Mouse (Mus musculus): Measurements from ENCODE around the gene Crybb1. TPM values are rescaled to one million over a fixed set of nuclear protein-coding genes. Genes with fewer than 3 reads are reported as not detected.

Gene Crybb1
- polyA plus RNA-seq, 1 experiment from 2014 or later = 4.5 TPM

DNA sequence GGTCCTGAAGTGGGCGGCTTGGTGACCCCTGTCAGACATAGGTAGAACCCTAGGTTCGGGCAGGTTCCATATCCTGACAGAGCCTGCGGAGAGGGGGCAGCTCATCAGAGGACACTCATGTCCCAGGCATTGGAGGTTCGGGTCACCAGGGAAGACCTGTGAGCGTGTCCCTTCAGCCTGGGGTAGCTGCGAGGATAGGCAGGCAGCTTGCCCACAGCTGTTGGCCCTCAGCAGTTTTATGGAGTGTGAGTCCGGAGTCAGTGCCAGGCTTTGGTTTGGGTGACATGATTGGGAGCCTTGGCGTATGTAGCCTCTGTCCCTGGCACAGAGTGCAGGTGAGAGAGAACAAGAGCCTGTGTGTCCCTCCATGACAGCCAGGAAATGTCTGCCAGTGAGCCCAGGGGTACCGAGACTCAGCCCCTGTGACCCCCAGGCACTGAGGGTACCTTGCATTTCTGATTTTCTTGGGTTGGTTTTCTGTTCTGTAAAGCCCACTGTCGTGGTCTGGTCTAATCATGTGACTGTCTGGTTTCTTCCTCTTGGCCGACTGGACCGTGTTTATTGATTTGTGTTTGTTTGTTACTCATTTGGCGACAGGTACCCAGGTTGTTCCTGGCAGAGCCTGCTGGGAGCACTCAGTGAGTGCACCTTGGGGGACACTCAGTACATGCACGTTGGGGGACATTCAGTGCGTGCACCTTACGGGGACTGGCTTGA, 34.4 kb downstream of the Crybb1 start:
- Histone ChIP-seq H3K27me3 (no peaks in the 10 kb centered on the region), H3K27ac (no peak overlapping the region; the same call in 1 of the 2 replicates), H3K9me3 (no peaks in the 10 kb centered on the region), H3K4me2 (peak overlapping the region; percentile 41), H3K4me3 (peak overlapping the region; percentile 15; the same call in 1 of the 2 replicates), H3K9ac (no peak overlapping the region), H3K4me1 (peaks cover 34% of the 10 kb centered on the region), H3K36me3 (no peaks in the 10 kb centered on the region)
- WGBS = 72% methylated on average over 16 of the region's 16 CpGs
- ATAC-seq (ENCODE audit: borderline replicate concordance, extremely low read depth, low FRiP score, low TSS enrichment) = no peak

GRCm38 (mm10) chr5:112290536-112290880, 34.9 kb downstream of the Crybb1 start:
- no peak overlapping the region for H3K4me2 ChIP-seq
- no peaks in the 10 kb centered on the region for H3K27me3 ChIP-seq
- H3K9me3 ChIP-seq = no peaks in the 10 kb centered on the region
- no peak overlapping the region for H3K9ac ChIP-seq
- ATAC-seq (ENCODE audit: borderline replicate concordance, extremely low read depth, low FRiP score, low TSS enrichment) = no peak
- 81% methylated on average over 8 of the region's 8 CpGs for WGBS
- H3K36me3 ChIP-seq = no peaks in the 10 kb centered on the region
- H3K4me1 ChIP-seq = peaks cover 36% of the 10 kb centered on the region
- H3K27ac ChIP-seq = no peak overlapping the region; the same call in 1 of the 2 replicates
- no peak overlapping the region for H3K4me3 ChIP-seq

- Histone ChIP-seq H3K36me3 (no peaks in the 10 kb centered on the region), H3K4me2 (no peak overlapping the region), H3K27ac (no peak overlapping the region), H3K9ac (no peak overlapping the region), H3K9me3 (no peaks in the 10 kb centered on the region), H3K4me3 (no peak overlapping the region), H3K27me3 (no peaks in the 10 kb centered on the region), H3K4me1 (peaks cover 40% of the 10 kb centered on the region)
- no peak for ATAC-seq (ENCODE audit: borderline replicate concordance, extremely low read depth, low FRiP score, low TSS enrichment)
- 86% methylated on average over 5 of the region's 5 CpGs for WGBS
Observed at GRCm38 (mm10) chr5:112291866-112292265, 36.3 kb downstream of the Crybb1 start.

DNA sequence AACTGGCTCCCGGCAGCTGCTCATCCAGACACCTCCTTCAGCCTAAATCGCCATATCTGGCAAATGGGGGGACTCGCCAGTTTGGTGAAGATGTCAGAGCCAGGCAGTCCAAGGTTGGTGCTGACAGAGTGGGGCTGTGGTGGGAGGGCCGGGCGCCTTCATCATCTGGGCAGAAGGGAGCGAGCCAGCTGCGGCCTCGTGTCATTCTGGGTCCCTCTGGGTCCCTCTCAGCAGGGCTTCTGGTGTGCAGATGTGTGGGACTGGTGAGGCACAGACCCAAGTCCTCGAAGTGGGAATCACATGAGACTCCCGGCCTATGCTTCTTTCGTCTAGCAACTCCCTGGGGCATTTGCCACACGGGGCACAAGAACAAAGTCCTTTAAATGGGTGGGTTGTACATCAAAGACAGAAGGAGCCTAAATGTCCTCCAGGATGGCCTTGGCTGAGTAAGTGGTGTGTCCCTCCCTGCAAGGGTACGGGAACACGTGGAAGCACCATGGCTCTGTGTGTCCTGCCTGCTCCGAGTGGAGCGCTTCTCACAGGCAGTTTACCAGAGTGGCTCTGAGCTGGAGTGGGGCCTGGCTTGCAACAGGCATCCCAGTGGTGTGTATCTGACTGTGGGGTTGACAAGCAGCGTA, 36.8 kb downstream of the Crybb1 start:
- no peak overlapping the region for H3K27ac ChIP-seq
- H3K9me3 ChIP-seq = no peaks in the 10 kb centered on the region
- H3K4me2 ChIP-seq = no peak overlapping the region
- 79% methylated on average over 17 of the region's 17 CpGs for WGBS
- no peak for ATAC-seq (ENCODE audit: borderline replicate concordance, extremely low read depth, low FRiP score, low TSS enrichment)
- no peaks in the 10 kb centered on the region for H3K27me3 ChIP-seq
- H3K4me3 ChIP-seq = no peak overlapping the region
- no peak overlapping the region for H3K9ac ChIP-seq
- H3K36me3 ChIP-seq = no peaks in the 10 kb centered on the region
- peaks cover 44% of the 10 kb centered on the region for H3K4me1 ChIP-seq

DNA sequence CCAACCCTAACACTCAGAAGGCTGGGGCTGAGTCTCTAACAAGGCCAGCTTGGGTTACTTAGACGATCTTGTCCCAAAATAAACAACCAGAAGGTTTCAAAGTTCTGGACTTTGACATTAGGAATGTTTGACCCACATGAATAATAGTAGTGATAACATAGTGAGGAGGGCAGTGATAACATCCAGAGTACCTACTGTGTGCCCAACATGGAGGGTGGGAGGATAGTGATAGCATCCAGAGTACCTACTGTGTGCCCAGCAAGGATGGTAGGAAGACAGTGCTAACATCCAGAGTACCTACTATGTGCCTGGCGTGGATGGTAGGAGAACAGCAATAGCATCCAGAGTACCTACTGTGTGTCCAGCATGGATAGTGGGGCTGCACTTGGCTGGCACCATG, 38.2 kb downstream of the Crybb1 start:
- Histone ChIP-seq H3K4me1 (peaks cover 39% of the 10 kb centered on the region), H3K36me3 (no peaks in the 10 kb centered on the region), H3K4me3 (no peak overlapping the region), H3K9ac (no peak overlapping the region), H3K27ac (no peak overlapping the region), H3K9me3 (no peaks in the 10 kb centered on the region), H3K27me3 (no peaks in the 10 kb centered on the region), H3K4me2 (no peak overlapping the region)
- 46% methylated on average over 2 of the region's 2 CpGs for WGBS
- ATAC-seq (ENCODE audit: borderline replicate concordance, extremely low read depth, low FRiP score, low TSS enrichment) = no peak

- H3K9me3 ChIP-seq = no peaks in the 10 kb centered on the region
- no peak for ATAC-seq (ENCODE audit: borderline replicate concordance, extremely low read depth, low FRiP score, low TSS enrichment)
- H3K27ac ChIP-seq = no peak overlapping the region
- WGBS = 80% methylated on average over 4 of the region's 4 CpGs
- no peak overlapping the region for H3K4me2 ChIP-seq
- H3K4me1 ChIP-seq = peaks cover 39% of the 10 kb centered on the region
- no peaks in the 10 kb centered on the region for H3K36me3 ChIP-seq
- H3K27me3 ChIP-seq = no peaks in the 10 kb centered on the region
- no peak overlapping the region for H3K4me3 ChIP-seq
- no peak overlapping the region for H3K9ac ChIP-seq
Observed at GRCm38 (mm10) chr5:112294696-112295095, 39.1 kb downstream of the Crybb1 start.

DNA sequence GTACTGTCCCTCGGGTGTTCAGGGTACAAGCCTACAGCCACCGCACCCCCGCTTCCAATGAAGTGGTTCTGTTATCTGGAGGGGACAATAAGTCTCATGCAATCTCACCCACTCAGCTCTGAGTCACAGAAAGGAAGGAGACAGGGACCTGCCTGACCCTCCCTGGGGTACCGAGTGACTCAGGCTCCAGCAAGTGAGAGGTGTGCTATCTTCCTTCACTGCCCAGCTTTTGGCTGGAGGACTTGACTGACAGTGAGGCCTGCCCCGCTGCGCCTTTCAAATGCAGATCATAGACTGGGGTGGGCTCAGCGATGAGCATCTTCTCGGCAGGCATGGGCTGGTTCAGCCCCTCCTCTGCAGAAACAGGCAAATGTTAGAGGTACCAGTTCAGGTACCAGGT, 39.5 kb downstream of the Crybb1 start:
- H3K27me3 ChIP-seq = no peaks in the 10 kb centered on the region
- 52% methylated on average over 8 of the region's 8 CpGs for WGBS
- ATAC-seq (ENCODE audit: borderline replicate concordance, extremely low read depth, low FRiP score, low TSS enrichment) = no peak
- H3K36me3 ChIP-seq = no peaks in the 10 kb centered on the region
- no peak overlapping the region for H3K4me3 ChIP-seq
- no peak overlapping the region for H3K9ac ChIP-seq
- H3K4me1 ChIP-seq = peaks cover 37% of the 10 kb centered on the region
- no peak overlapping the region for H3K4me2 ChIP-seq
- H3K27ac ChIP-seq = no peak overlapping the region
- no peaks in the 10 kb centered on the region for H3K9me3 ChIP-seq

DNA sequence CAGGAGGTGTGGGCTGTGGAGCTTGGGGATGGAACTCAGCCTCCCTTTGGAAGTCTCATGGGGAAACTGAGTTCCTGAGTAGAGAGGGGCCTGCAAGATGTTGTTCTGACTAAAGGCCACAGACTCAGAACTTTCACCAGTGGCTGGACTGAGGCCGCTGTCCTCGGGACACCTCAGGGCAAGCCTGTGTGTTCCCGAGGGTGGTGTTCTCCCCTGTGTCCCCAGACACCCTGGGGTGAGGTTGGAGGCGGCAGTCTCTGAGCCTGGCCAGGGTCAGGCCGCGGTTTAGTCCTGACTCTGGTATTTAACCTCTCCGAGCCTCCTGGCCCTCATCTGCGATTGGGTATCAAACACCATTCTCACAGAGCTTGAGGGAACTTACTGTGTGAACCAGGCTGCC, 39.9 kb downstream of the Crybb1 start:
- peaks cover 33% of the 10 kb centered on the region for H3K4me1 ChIP-seq
- no peak overlapping the region for H3K27ac ChIP-seq
- ATAC-seq (ENCODE audit: borderline replicate concordance, extremely low read depth, low FRiP score, low TSS enrichment) = no peak
- H3K36me3 ChIP-seq = no peaks in the 10 kb centered on the region
- H3K4me2 ChIP-seq = no peak overlapping the region
- 65% methylated on average over 8 of the region's 8 CpGs for WGBS
- no peaks in the 10 kb centered on the region for H3K27me3 ChIP-seq
- H3K9me3 ChIP-seq = no peaks in the 10 kb centered on the region
- no peak overlapping the region for H3K9ac ChIP-seq
- H3K4me3 ChIP-seq = no peak overlapping the region

DNA sequence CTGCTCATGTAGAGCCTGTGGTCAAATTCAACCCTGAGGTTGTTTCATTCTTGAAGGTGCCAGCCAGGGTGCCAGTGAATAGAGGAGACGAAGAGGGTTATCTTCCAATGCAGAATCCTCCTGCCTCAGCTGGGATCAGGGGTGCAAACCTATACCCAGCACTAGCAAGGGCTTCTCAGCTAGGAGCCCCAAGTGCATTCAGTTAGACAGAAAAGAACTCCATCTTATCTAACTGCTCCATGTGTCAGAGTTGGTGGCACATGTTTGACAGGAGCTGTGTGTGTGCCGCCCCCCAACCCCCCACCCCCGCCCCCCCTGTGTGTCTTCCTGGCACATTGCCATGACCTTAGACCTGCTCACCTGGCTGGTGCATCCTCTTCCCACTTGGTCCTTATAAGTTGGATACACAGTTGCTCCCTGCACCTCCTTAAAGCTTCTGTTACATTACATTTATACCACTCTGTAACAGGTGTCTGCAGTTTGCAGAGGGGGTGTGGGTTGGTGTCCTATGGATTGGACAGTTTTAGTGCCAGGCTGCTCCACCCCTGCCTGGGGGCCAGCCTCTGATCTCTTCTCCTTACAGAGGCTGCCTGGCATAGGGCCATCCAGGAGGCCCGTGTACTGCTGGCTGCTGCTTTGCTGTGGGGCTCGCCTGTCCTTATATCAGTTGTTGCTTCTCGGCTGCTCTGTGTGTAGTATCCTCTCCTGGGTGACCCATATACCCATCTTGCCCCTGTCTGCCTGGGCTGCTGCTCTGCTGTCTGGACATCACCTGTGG, 41.0 kb downstream of the Crybb1 start:
- no peaks in the 10 kb centered on the region for H3K9me3 ChIP-seq
- no peaks in the 10 kb centered on the region for H3K27me3 ChIP-seq
- peak overlapping the region; percentile 72 for H3K27ac ChIP-seq
- H3K4me1 ChIP-seq = peaks cover 33% of the 10 kb centered on the region
- 46% methylated on average over 6 of the region's 6 CpGs for WGBS
- no peak overlapping the region for H3K4me2 ChIP-seq
- no peak overlapping the region for H3K4me3 ChIP-seq
- no peak overlapping the region for H3K9ac ChIP-seq
- H3K36me3 ChIP-seq = no peaks in the 10 kb centered on the region
- ATAC-seq (ENCODE audit: borderline replicate concordance, extremely low read depth, low FRiP score, low TSS enrichment) = no peak

DNA sequence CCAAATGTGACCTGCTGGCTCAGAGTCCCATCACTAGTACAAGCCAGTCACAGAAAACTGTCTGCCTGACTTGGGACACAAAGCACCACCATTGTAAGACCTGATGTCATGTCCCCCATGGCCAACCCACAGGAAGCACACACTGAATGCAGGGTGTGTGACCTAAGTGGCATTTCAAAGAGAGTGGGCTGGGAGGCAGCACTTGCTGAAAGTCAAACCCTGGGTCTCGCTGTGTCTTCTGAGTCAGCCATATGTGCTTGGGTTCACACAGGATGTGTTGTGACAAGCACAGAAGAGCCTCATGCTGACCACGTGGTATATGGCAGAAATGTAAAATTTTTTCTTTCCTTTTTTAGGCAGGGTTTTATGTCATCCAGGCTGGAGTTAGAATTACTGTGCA, 41.6 kb downstream of the Crybb1 start:
- Histone ChIP-seq H3K27me3 (no peaks in the 10 kb centered on the region), H3K4me3 (no peak overlapping the region), H3K9ac (no peak overlapping the region), H3K27ac (peak overlapping the region; percentile 72), H3K9me3 (no peaks in the 10 kb centered on the region), H3K4me1 (peaks cover 39% of the 10 kb centered on the region), H3K36me3 (no peaks in the 10 kb centered on the region), H3K4me2 (no peak overlapping the region)
- ATAC-seq (ENCODE audit: borderline replicate concordance, extremely low read depth, low FRiP score, low TSS enrichment) = no peak
- 66% methylated on average over 2 of the region's 2 CpGs for WGBS

GRCm38 (mm10) chr5:112298226-112298988, 42.8 kb downstream of the Crybb1 start:
- peak overlapping the region; percentile 72 for H3K27ac ChIP-seq
- H3K4me2 ChIP-seq = no peak overlapping the region
- H3K36me3 ChIP-seq = no peaks in the 10 kb centered on the region
- H3K4me3 ChIP-seq = no peak overlapping the region
- 76% methylated on average over 12 of the region's 12 CpGs for WGBS
- no peaks in the 10 kb centered on the region for H3K27me3 ChIP-seq
- ATAC-seq (ENCODE audit: borderline replicate concordance, extremely low read depth, low FRiP score, low TSS enrichment) = peak; percentile 59
- H3K4me1 ChIP-seq = peaks cover 43% of the 10 kb centered on the region
- no peaks in the 10 kb centered on the region for H3K9me3 ChIP-seq
- H3K9ac ChIP-seq = no peak overlapping the region

All from lung, embryonic 15.5 days (tissue).